Mouse (Mus musculus) G1E (cell line): ENCODE results near the gene Mxra7. TPM values are rescaled to one million over a fixed set of nuclear protein-coding genes. Genes with fewer than 3 reads are reported as not detected.
A peak's percentile ranks its signal among the peaks of the same experiment; 100 is the strongest.

Experiments used
- ATAC-seq: 2 replicates; pipeline ENCODE4 v1.8.0; 2016; ENCODE audit warnings: mild to moderate bottlenecking; ENCODE audit not compliant: insufficient number of reproducible peaks, poor library complexity, low FRiP score, severe bottlenecking; ENCODE audit errors: extremely low read depth
- DNase-seq: peaks from one replicate; pipeline ENCODE4 v3.0.0; 2012; ENCODE audit warnings: low spot score
- H3K27me3 ChIP-seq: 2 replicates; pipeline ENCODE4 v1.6.1; 2012; ENCODE audit warnings: mild to moderate bottlenecking, low read length, inconsistent platforms; ENCODE audit not compliant: insufficient read depth
- H3K36me3 ChIP-seq: replicated peaks from 2 replicates; pipeline ENCODE3; 2012; ENCODE audit warnings: mild to moderate bottlenecking, inconsistent platforms
- H3K4me1 ChIP-seq: 2 replicates; pipeline ENCODE4 v1.6.1; 2012; ENCODE audit warnings: low read depth, low read length, inconsistent platforms, mixed read lengths; ENCODE audit not compliant: insufficient read depth
- H3K4me3 ChIP-seq: 2 replicates; pipeline ENCODE4 v1.5.1; 2012; ENCODE audit warnings: low read depth, mild to moderate bottlenecking, inconsistent platforms, low read length, moderate library complexity, mixed read lengths
- H3K9me3 ChIP-seq: replicated peaks from 2 replicates; pipeline ENCODE4 v1.6.1; 2012; ENCODE audit warnings: inconsistent platforms
- CTCF ChIP-seq: IDR thresholded peaks from 2 replicates; pipeline ENCODE4 v1.5.1; 2012; ENCODE audit warnings: low read depth, low read length, inconsistent platforms, mixed read lengths
- GATA1 ChIP-seq: IDR thresholded peaks from 2 replicates; pipeline ENCODE4 v1.6.1; 2012; ENCODE audit warnings: borderline replicate concordance, low read length, inconsistent platforms, mixed read lengths
- GATA2 ChIP-seq: IDR thresholded peaks from 2 replicates; pipeline ENCODE4 v1.6.1; 2012; ENCODE audit warnings: low read depth, low read length, inconsistent platforms, borderline replicate concordance
- POLR2AphosphoS5 ChIP-seq: IDR thresholded peaks from 2 replicates; pipeline ENCODE4 v1.6.1; 2012; ENCODE audit warnings: low read depth, low read length, inconsistent platforms; ENCODE audit not compliant: insufficient replicate concordance
- TAL1 ChIP-seq: conservative IDR thresholded peaks from 2 replicates; pipeline ENCODE4 v1.6.1; 2012; ENCODE audit warnings: low read depth, low read length, inconsistent platforms, mixed read lengths
- polyA plus RNA-seq: library from polyadenylated mRNA; stranded (reverse); fragments of >175 nt; gene quantifications from 2 replicates; pipeline ENCODE4 v1.2.3, GENCODE M21; 2012
- total RNA-seq, 2 experiments: library from RNA; stranded (forward) in 1 of 2; stranded (reverse) in 1 of 2; fragments of 200-1000 nt in 1 of 2; fragments of >200 nt in 1 of 2; fragmentation: Nextera tagmentation in 1 of 2; gene quantifications; 2 replicates each; pipeline ENCODE4 v1.2.3; 2014 to 2017

The Mxra7 gene
- total RNA-seq (2014; fragmentation: Nextera tagmentation) (not detected in 2 replicates), total RNA-seq (2017) (0.06 TPM in 1 of 2 replicates, not detected in the other), polyA plus RNA-seq (not detected in 2 replicates)

DNA sequence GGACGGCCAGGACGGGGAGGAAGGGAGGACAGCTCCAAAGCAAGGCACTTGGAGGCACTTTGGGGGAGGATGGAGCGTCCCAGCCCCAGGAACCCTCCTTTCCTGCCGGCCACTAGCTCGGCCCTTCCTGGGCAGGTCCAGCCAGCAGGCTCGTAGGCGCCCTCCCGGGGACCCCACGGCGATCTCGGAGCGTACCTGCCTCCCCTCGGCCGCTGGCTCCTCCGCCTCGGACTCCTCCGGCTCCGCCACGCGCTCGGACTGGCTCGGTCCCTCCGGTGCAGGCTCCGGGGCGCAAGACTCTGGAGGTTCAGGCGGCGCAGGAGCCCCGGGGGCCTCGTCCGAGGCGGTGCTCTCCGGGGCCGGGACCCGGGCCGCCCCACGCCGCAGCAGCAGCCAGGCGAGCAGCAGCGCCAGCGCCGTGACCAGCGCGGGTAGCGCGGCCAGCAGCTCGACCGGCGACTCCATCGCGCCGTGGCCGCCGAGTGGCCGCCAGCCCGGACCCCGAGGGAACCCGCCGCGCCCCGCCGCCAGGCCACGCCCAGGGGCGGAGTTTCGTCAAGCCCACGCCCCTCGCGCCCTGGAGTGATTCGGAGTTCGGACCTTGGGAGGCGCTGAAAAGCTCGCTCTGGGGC lies at the start of gene Mxra7:
Gene Mxra7, minus strand, starts transcription at position 513 of the 632 bp plus-strand sequence.
- H3K27me3 ChIP-seq: peaks cover 35% of the 10 kb centered on the region
- ATAC-seq: no peak
- TF ChIP-seq GATA2: no peak
- no peak for TF ChIP-seq TAL1
- no peak for TF ChIP-seq CTCF
- no peak for TF ChIP-seq GATA1
- no peak for TF ChIP-seq POLR2AphosphoS5
- DNase-seq: no peak
- H3K4me1 ChIP-seq: peaks cover 7% of the 10 kb centered on the region
- H3K9me3 ChIP-seq: peaks cover 6% of the 10 kb centered on the region
- H3K4me3 ChIP-seq: no peak within 1 kb of the TSS; the same call in 1 of the 2 replicates
- peaks cover 4% of the 10 kb centered on the region for H3K36me3 ChIP-seq

DNA sequence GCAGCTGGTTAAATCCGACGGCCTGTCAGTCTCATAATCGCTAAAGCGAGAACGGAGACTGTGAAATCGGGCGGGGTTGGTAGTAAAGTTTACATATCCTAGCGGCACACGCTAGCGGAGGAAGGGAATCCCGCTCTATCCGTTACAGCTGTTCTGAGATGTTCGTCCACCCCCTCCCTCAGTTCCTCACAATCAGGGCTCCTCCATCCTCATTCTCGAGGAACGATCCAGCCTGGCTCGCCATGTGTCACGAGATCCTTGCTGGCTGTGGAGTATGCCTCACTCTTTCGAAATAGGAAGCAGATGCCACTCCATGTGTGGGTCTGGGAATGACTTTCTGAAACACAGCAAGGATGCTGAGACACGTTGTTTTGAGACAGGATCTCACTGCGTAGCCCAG lies 46.1 kb upstream of the Mxra7 start:
- TF ChIP-seq GATA2 (no peak), GATA1 (no peak), TAL1 (no peak), POLR2AphosphoS5 (no peak), CTCF (no peak)

DNA sequence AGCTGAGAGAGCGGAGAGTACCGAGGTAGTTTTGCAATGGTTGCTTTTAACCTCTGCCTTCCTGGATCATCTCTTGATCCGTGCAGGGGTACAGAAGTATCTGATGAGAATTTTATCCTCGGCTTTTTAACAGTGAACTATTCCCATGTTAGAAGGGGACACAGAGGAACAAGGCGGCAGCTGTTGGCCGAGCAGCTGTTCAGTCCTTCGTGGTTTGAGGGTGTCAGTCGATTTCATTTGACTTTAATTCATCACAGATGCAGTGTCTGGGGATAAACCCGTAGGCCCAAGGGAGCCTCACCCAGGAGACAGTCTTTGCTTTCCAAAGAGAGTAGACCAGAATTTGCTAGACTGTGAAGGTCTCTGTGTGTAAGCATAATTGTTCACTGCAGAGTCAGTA lies 43.7 kb upstream of the Mxra7 start:
- ATAC-seq (no peak), DNase-seq (no peak)
- Histone ChIP-seq H3K27me3 (no peaks in the 10 kb centered on the region), H3K9me3 (no peaks in the 10 kb centered on the region), H3K36me3 (peaks cover 53% of the 10 kb centered on the region), H3K4me3 (no peak overlapping the region), H3K4me1 (0 out of 2 replicates have a peak, but pooled peaks cover 3% of the 10 kb centered on the region)
- no peak for TF ChIP-seq GATA2
- no peak for TF ChIP-seq CTCF
- no peak for TF ChIP-seq POLR2AphosphoS5
- TF ChIP-seq GATA1: no peak
- TF ChIP-seq TAL1: no peak

More for the DNA sequence above, 46.1 kb upstream of the Mxra7 start:
- Histone ChIP-seq H3K4me1 (no peaks in the 10 kb centered on the region), H3K36me3 (peaks cover 49% of the 10 kb centered on the region), H3K4me3 (no peak overlapping the region), H3K9me3 (no peaks in the 10 kb centered on the region), H3K27me3 (peaks cover 4% of the 10 kb centered on the region; the same call in 1 of the 2 replicates)
- ATAC-seq (no peak), DNase-seq (no peak)

DNA sequence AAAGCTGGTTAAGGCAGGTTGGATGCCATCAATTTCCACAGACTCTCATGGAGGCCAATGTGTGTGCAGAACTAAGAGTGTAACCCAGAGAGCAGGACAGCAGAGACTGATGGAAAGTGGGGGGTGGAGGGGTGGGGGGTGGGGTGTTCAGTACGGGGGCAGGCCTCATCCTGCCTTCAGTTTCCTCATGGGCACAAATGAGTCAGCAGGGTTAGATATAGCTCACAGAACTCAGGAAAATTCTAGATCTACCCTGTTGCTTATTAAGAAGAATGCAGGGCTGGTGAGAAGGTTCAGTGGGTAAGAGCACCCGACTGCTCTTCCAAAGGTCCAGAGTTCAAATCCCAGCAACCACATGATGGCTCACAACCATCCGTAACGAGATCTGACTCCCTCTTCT lies 41.8 kb upstream of the Mxra7 start:
- TF ChIP-seq POLR2AphosphoS5: no peak
- no peak for TF ChIP-seq CTCF
- no peak for TF ChIP-seq TAL1
- no peak for TF ChIP-seq GATA1
- no peak for TF ChIP-seq GATA2
- DNase-seq (no peak), ATAC-seq (no peak)
- Histone ChIP-seq H3K9me3 (no peaks in the 10 kb centered on the region), H3K4me3 (no peak overlapping the region), H3K36me3 (peaks cover 65% of the 10 kb centered on the region), H3K4me1 (peaks cover 7% of the 10 kb centered on the region), H3K27me3 (no peaks in the 10 kb centered on the region)

DNA sequence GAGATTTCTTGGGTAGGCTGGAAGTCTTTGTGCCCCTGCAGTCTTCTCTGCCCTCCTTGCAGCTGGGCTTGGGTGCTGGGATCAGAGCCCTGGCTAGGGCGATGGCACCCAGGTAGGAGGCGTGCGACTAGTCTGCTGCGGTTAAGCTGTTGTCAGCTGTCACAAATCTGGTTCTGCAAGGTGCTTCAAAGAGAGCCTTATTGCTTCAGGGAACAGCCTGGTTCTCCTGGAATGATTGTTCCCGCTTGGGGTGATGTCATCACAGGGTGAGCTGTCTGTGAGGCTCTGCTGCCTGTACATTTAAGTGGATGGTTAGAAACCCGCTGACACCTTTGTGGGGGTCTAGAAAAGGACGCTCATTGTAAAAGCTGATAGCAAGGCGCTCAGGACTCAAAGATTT lies 41.4 kb upstream of the Mxra7 start:
- H3K4me1 ChIP-seq: peaks cover 11% of the 10 kb centered on the region
- peaks cover 65% of the 10 kb centered on the region for H3K36me3 ChIP-seq
- H3K27me3 ChIP-seq: no peaks in the 10 kb centered on the region
- DNase-seq: no peak
- H3K4me3 ChIP-seq: no peak overlapping the region
- ATAC-seq: no peak
- no peak for TF ChIP-seq CTCF
- no peak for TF ChIP-seq GATA2
- TF ChIP-seq POLR2AphosphoS5: no peak
- TF ChIP-seq GATA1: no peak
- TF ChIP-seq TAL1: no peak
- no peaks in the 10 kb centered on the region for H3K9me3 ChIP-seq

DNA sequence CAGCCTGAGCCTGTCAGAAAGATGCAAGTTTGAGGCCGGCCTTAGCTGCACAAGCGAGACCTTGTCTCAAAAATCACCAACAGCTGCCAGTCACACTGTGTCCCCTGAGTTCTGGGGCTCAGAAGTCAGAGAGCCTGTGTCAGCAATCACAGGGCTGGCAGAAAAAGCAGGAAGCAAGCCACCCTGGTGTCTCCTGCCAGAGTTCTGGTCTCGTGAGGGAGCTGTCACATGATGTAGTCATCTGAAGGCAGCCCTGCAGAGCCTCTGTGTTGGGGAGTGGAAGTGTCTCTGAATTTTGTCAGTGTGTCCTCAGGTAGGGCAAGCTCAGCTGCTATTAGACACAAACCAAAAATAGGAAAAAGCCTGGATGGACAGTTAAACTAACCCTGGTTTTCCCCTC lies 40.3 kb upstream of the Mxra7 start:
- ATAC-seq: peak; percentile 55
- no peak for DNase-seq
- no peak for TF ChIP-seq POLR2AphosphoS5
- no peak for TF ChIP-seq CTCF
- TF ChIP-seq TAL1: no peak
- TF ChIP-seq GATA1: no peak
- no peak for TF ChIP-seq GATA2
- peaks cover 15% of the 10 kb centered on the region for H3K4me1 ChIP-seq
- H3K27me3 ChIP-seq: no peaks in the 10 kb centered on the region
- H3K9me3 ChIP-seq: no peaks in the 10 kb centered on the region
- H3K4me3 ChIP-seq: no peak overlapping the region
- H3K36me3 ChIP-seq: peaks cover 63% of the 10 kb centered on the region

DNA sequence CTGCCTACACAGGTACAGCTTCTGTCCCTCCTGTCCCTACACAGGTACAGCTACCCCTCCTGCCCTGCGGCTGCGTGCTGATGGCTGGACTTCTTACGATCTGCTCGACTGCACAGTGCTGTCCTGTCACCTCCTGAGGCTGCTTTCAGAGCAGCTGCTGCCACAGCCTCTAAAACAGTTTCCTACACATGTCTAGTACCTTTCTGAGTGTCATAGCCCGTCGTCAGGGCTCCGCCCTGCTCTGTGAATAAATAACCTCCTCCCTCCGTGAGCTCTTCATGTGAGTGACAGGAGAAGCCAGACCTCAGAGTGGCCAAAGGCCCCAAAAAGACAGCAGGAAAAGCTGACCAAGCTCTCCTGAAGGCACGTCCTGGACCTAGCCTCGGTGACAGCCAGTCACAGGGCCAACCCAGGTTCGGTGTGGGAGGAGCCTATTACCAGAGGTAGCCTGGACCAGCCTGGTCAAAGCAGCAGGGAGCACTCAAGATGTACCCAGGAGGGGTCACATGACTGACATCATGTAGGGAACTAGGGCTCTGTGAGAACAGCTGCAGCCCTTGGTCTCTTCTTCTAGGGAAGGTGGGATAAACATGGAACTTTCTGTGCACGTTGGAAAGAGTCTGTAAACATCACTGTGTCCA lies 38.2 kb upstream of the Mxra7 start:
- H3K4me1 ChIP-seq: peaks cover 15% of the 10 kb centered on the region
- no peaks in the 10 kb centered on the region for H3K9me3 ChIP-seq
- no peak overlapping the region for H3K4me3 ChIP-seq
- peaks cover 64% of the 10 kb centered on the region for H3K36me3 ChIP-seq
- ATAC-seq (no peak), DNase-seq (no peak)
- H3K27me3 ChIP-seq: no peaks in the 10 kb centered on the region
- TF ChIP-seq CTCF (no peak), GATA1 (no peak), TAL1 (no peak), GATA2 (no peak), POLR2AphosphoS5 (no peak)
